Mouse (Mus musculus): ENCODE data around the gene Rab33a.

GRCm38 (mm10) chrX:48518808-48519548 lies at the start of gene Rab33a:
- TF ChIP-seq CTCF (IDR thresholded peaks at IDR 0.05) (no peak), EP300 (IDR thresholded peaks at IDR 0.05) (no peak)
